Mouse (Mus musculus) embryonic facial prominence, embryonic 15.5 days (tissue): ENCODE measurements around the gene Plcl1. TPM values are rescaled to one million over a fixed set of nuclear protein-coding genes. Genes with fewer than 3 reads are reported as not detected.

Experiments used
- ATAC-seq: fragments of 200-750 bp; cut with Nextera tagmentation; 2 replicates; pipeline ENCODE4 v1.8.0; 2017; ENCODE audit warnings: low read depth, moderate TSS enrichment; ENCODE audit not compliant: insufficient number of reproducible peaks, low FRiP score, low TSS enrichment
- H3K27ac ChIP-seq: fragments of 300-500 bp; sonication (generic); replicated peaks from 2 replicates; pipeline ENCODE4 v1.5.1; 2015; ENCODE audit warnings: mild to moderate bottlenecking, inconsistent platforms
- H3K27me3 ChIP-seq: fragments of 300-500 bp; sonication (generic); 2 replicates; pipeline ENCODE4 v1.6.1; 2015; ENCODE audit warnings: inconsistent platforms
- H3K36me3 ChIP-seq: fragments of 300-500 bp; sonication (generic); 2 replicates; pipeline ENCODE4 v1.6.1; 2015; ENCODE audit warnings: mild to moderate bottlenecking, inconsistent platforms
- H3K4me1 ChIP-seq: fragments of 300-500 bp; sonication (generic); 2 replicates; pipeline ENCODE4 v1.6.1; 2015; ENCODE audit warnings: inconsistent platforms
- H3K4me2 ChIP-seq: fragments of 300-500 bp; sonication (generic); replicated peaks from 2 replicates; pipeline ENCODE4 v1.6.1; 2015; ENCODE audit warnings: mild to moderate bottlenecking, inconsistent platforms
- H3K4me3 ChIP-seq: fragments of 300-500 bp; sonication (generic); replicated peaks from 2 replicates; pipeline ENCODE4 v1.5.1; 2015; ENCODE audit warnings: mild to moderate bottlenecking, inconsistent platforms
- H3K9ac ChIP-seq: fragments of 300-500 bp; sonication (generic); 2 replicates; pipeline ENCODE4 v1.6.1; 2015; ENCODE audit warnings: inconsistent platforms
- H3K9me3 ChIP-seq: fragments of 300-500 bp; sonication (generic); replicated peaks from 2 replicates; pipeline ENCODE4 v1.6.1; 2016; ENCODE audit warnings: inconsistent platforms
- WGBS: fragments of 180-500 bp; shearing (Covaris S2); methylation state at CpG from one replicate; pipeline ENCODE4 v1.1.7; 2015; 5-methylcytosine and 5-hydroxymethylcytosine counted together
- polyA plus RNA-seq: library from polyadenylated mRNA; unstranded; fragments of >200 nt; fragmentation: Nextera tagmentation; extraction: Ambion mirVana; gene quantifications from 2 replicates; pipeline ENCODE4 v1.2.1, GENCODE M21; 2015

The Plcl1 gene
- polyA plus RNA-seq, 1 experiment from 2014 or later: 2.2 TPM

- H3K4me2 ChIP-seq: no peak overlapping the region
- no peaks in the 10 kb centered on the region for H3K27me3 ChIP-seq
- no peak for ATAC-seq
- no peak overlapping the region for H3K27ac ChIP-seq
- H3K4me1 ChIP-seq: no peaks in the 10 kb centered on the region
- H3K9ac ChIP-seq: no peak overlapping the region
- H3K4me3 ChIP-seq: no peak overlapping the region
- H3K9me3 ChIP-seq: no peaks in the 10 kb centered on the region
- H3K36me3 ChIP-seq: no peaks in the 10 kb centered on the region
- WGBS: 86% methylated on average over 7 of the region's 7 CpGs
These were observed 344.0 kb downstream of the Plcl1 start for GRCm38 (mm10) chr1:55749770-55750169.

GRCm38 (mm10) chr1:55755742-55756141 lies 350.0 kb downstream of the Plcl1 start:
- Histone ChIP-seq H3K4me3 (no peak overlapping the region), H3K9ac (no peak overlapping the region), H3K27ac (no peak overlapping the region), H3K36me3 (no peaks in the 10 kb centered on the region), H3K27me3 (no peaks in the 10 kb centered on the region), H3K4me2 (no peak overlapping the region), H3K4me1 (no peaks in the 10 kb centered on the region), H3K9me3 (no peaks in the 10 kb centered on the region)
- ATAC-seq: no peak
- WGBS: 58% methylated on average over 10 of the region's 10 CpGs

- no peak for ATAC-seq
- H3K4me3 ChIP-seq: no peak overlapping the region
- no peak overlapping the region for H3K27ac ChIP-seq
- no peak overlapping the region for H3K9ac ChIP-seq
- no peak overlapping the region for H3K4me2 ChIP-seq
- 77% methylated on average over 5 of the region's 5 CpGs for WGBS
- H3K27me3 ChIP-seq: no peaks in the 10 kb centered on the region
- H3K9me3 ChIP-seq: no peaks in the 10 kb centered on the region
- H3K4me1 ChIP-seq: no peaks in the 10 kb centered on the region
- H3K36me3 ChIP-seq: no peaks in the 10 kb centered on the region
These were observed 356.6 kb downstream of the Plcl1 start for GRCm38 (mm10) chr1:55762284-55762683.

- H3K4me3 ChIP-seq: no peak overlapping the region
- H3K36me3 ChIP-seq: no peaks in the 10 kb centered on the region
- H3K27me3 ChIP-seq: no peaks in the 10 kb centered on the region
- 65% methylated on average over 2 of the region's 2 CpGs for WGBS
- no peak overlapping the region for H3K27ac ChIP-seq
- H3K4me2 ChIP-seq: no peak overlapping the region
- no peaks in the 10 kb centered on the region for H3K4me1 ChIP-seq
- ATAC-seq: no peak
- no peaks in the 10 kb centered on the region for H3K9me3 ChIP-seq
- H3K9ac ChIP-seq: no peak overlapping the region
These were observed 357.4 kb downstream of the Plcl1 start for GRCm38 (mm10) chr1:55763171-55763570.

GRCm38 (mm10) chr1:55766743-55767142 lies 361.0 kb downstream of the Plcl1 start:
- no peak overlapping the region for H3K9ac ChIP-seq
- no peak overlapping the region for H3K4me2 ChIP-seq
- no peaks in the 10 kb centered on the region for H3K4me1 ChIP-seq
- no peak overlapping the region for H3K27ac ChIP-seq
- H3K27me3 ChIP-seq: no peaks in the 10 kb centered on the region
- ATAC-seq: no peak
- H3K9me3 ChIP-seq: no peaks in the 10 kb centered on the region
- no peak overlapping the region for H3K4me3 ChIP-seq
- H3K36me3 ChIP-seq: no peaks in the 10 kb centered on the region
- WGBS: 22% methylated on average over 1 of the region's 1 CpGs

GRCm38 (mm10) chr1:55770072-55770785 lies 364.5 kb downstream of the Plcl1 start:
- no peak for ATAC-seq
- no peak overlapping the region for H3K4me2 ChIP-seq
- H3K36me3 ChIP-seq: no peaks in the 10 kb centered on the region
- no peaks in the 10 kb centered on the region for H3K4me1 ChIP-seq
- no peak overlapping the region for H3K9ac ChIP-seq
- H3K4me3 ChIP-seq: no peak overlapping the region
- H3K27me3 ChIP-seq: no peaks in the 10 kb centered on the region
- H3K9me3 ChIP-seq: no peaks in the 10 kb centered on the region
- no peak overlapping the region for H3K27ac ChIP-seq

GRCm38 (mm10) chr1:55792817-55793216 lies 387.1 kb downstream of the Plcl1 start:
- no peaks in the 10 kb centered on the region for H3K27me3 ChIP-seq
- no peak overlapping the region for H3K27ac ChIP-seq
- no peak overlapping the region for H3K9ac ChIP-seq
- no peak overlapping the region for H3K4me3 ChIP-seq
- no peaks in the 10 kb centered on the region for H3K4me1 ChIP-seq
- 62% methylated on average over 6 of the region's 6 CpGs for WGBS
- no peak overlapping the region for H3K4me2 ChIP-seq
- no peaks in the 10 kb centered on the region for H3K36me3 ChIP-seq
- H3K9me3 ChIP-seq: no peaks in the 10 kb centered on the region
- ATAC-seq: no peak

Other genes with a start within 250 kb of the Plcl1 start
- 23.1 and 23.3 TPM in 2 replicates for gene Rftn2, start 179.1 kb upstream of the Plcl1 start, polyA plus RNA-seq
- 2.4 and 2.5 TPM in 2 replicates for gene Mars2, start 168.7 kb upstream of the Plcl1 start, polyA plus RNA-seq
- 0.07 and 0.32 TPM in 2 replicates for gene Boll, start 42.5 kb upstream of the Plcl1 start, polyA plus RNA-seq